In the genomic region with DNA sequence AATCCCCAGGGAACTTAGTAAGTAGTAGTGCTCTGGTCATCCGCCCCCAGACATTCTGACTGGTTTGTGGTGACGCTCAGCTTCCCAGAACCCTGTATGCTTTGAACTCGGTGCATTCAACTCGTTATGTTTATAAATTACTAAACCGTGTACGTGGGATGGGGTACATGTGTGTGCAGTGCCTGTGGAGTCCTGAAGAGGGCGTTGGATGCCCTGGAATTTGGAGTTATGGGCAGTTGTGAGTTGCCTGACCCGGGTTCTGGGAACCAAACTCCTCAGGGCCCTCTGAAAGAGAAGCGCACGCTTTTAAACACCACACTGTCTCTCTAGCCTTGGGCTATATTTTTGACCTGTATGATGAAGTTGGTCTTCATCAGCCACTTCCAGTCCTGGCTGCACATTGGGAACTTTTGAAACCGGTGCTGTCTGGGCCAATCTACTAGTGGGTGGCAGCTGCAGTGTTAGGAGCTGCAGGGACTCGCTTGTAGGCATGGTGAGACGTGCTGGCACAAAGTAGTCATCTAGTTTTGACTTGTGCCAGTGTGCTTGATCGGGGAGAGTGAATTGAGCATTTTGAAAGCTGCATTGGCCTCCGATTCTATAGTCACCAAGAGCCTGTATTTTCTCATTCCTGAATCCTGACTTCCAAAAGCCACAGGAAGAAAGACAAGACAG, we compare ENCODE assay signal across 21 mouse cellular contexts. TPM values are rescaled to one million over a fixed set of nuclear protein-coding genes. Genes with fewer than 3 reads are reported as not detected.
"Had no signal": no experiment of that assay in that cellular context is flagged by ENCODE, and none has a peak within 500 bp of the region (broad histone marks: within the 10 kb centered on the region; RNA-seq: fewer than 3 reads in every experiment).

No protein-coding gene starts in this region.

- H3K4me1 ChIP-seq: kidney, embryonic 15.5 days had no signal

- DNase-seq: kidney, postnatal 14 days; layer of hippocampus, adult 9-11 months; layer of hippocampus, postnatal 36 days; left cerebral cortex, postnatal 4 days; lung, embryonic 14.5 days; lung, postnatal 10 days; lung, postnatal 4 days; right cerebral cortex, adult 18-20 months; right cerebral cortex, postnatal 25 days; thymus, postnatal 14 days had no signal

- H3K9me3 ChIP-seq: kidney, embryonic 15.5 days; limb, embryonic 13.5 days; midbrain, embryonic 12.5 days; neural tube, embryonic 15.5 days had no signal

- H3K4me2 ChIP-seq: kidney, embryonic 15.5 days; limb, embryonic 13.5 days; liver, embryonic 11.5 days; lung, embryonic 14.5 days; midbrain, embryonic 12.5 days; neural tube, embryonic 15.5 days had no signal

- H3K9ac ChIP-seq: kidney, embryonic 15.5 days; limb, embryonic 13.5 days; lung, embryonic 14.5 days; midbrain, embryonic 12.5 days; neural tube, embryonic 15.5 days had no signal

- H3K27ac ChIP-seq: kidney, embryonic 15.5 days; limb, embryonic 13.5 days; midbrain, embryonic 12.5 days; neural tube, embryonic 15.5 days had no signal

- H3K4me3 ChIP-seq: kidney, embryonic 15.5 days; limb, embryonic 13.5 days; midbrain, embryonic 12.5 days; myocyte; neural tube, embryonic 15.5 days had no signal

- H3K27me3 ChIP-seq: kidney, embryonic 15.5 days; limb, embryonic 13.5 days; midbrain, embryonic 12.5 days; neural tube, embryonic 15.5 days had no signal

RNA-seq across cellular contexts. Expression of a gene that starts 21.7 kb away (rescaled TPM):
- total RNA-seq: left cerebral cortex, postnatal 10 days; megakaryocyte, adult 5-6 weeks had no signal
- polyA plus RNA-seq: large intestine, adult 2 months; liver, embryonic 16.5 days; midbrain, embryonic 12.5 days; myocyte; small intestine, adult 2 months had no signal
